Mouse (Mus musculus): ENCODE data around the gene Gpr19. TPM values are rescaled to one million over a fixed set of nuclear protein-coding genes. Genes with fewer than 3 reads are reported as not detected.
A peak's percentile ranks its signal among the peaks of the same experiment; 100 is the strongest.

The Gpr19 gene
- polyA plus RNA-seq, 1 experiment from 2014 or later, result 9.7 TPM

GRCm38 (mm10) chr6:134872236-134872635 lies 26.1 kb downstream of the Gpr19 start:
- WGBS, result 97% methylated on average over 2 of the region's 2 CpGs
- peaks cover 18% of the 10 kb centered on the region for H3K36me3 ChIP-seq

DNA sequence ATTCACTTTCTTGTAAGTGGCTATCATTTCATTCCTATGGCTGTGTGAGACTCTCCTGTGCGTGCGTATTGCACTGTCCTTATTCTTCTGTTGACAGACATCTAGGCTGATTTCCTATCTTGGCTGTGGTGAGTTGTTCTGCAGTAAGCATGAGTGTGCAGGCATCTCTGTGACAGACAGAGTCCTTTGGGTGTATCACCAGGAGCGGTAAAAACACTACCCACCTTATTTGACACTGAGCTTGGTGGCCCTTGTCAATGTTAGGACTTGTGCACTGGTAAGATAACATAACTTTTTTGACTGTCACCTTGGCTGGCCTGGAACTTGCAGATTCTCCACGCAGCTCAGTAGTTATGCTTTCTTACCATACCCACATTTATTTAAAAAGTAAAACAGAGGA lies 27.5 kb downstream of the Gpr19 start:
- Histone ChIP-seq H3K9me3 (replicated peaks) (no peaks in the 10 kb centered on the region), H3K36me3 (peaks cover 18% of the 10 kb centered on the region), H3K27me3 (ENCODE audit: low read depth, poor library complexity, severe bottlenecking) (no peaks in the 10 kb centered on the region), H3K4me3 (no peak overlapping the region), H3K4me1 (no peaks in the 10 kb centered on the region), H3K27ac (no peak overlapping the region)
- WGBS, result 89% methylated on average over 4 of the region's 4 CpGs
- no peak for DNase-seq (ENCODE audit: low spot score)

More at GRCm38 (mm10) chr6:134872236-134872635, 26.1 kb downstream of the Gpr19 start:
- Histone ChIP-seq H3K9me3 (replicated peaks) (no peaks in the 10 kb centered on the region), H3K4me1 (no peaks in the 10 kb centered on the region), H3K27me3 (ENCODE audit: low read depth, poor library complexity, severe bottlenecking) (no peaks in the 10 kb centered on the region), H3K4me3 (no peak overlapping the region), H3K27ac (no peak overlapping the region)
- DNase-seq (ENCODE audit: low spot score), result no peak

DNA sequence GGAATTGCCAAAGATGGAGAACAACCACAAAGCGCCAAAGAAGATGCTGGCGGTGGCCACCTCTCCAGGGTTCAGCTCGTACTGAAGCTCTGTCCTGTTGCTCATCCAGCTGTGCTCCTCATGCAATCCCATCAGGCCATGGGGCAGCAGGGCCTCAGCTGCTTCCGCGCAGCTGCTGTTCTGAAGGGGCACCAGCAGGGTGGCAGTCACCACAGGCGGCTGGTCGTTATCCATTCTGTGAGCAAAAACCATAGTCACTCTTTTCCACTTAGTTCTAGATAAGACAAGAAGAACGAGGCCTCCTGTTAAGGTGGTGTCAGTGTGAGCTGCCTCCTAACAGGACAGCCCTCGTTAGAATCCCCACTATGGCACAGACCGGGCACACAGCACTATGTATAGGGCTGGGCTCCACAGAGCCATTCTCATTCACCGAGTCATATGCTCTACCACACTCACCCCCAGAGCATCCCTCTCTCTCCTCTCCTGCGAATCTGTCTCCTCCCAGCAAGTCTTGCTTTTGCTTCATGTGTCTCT lies 28.1 kb downstream of the Gpr19 start:
- H3K4me3 ChIP-seq, result no peak overlapping the region
- no peaks in the 10 kb centered on the region for H3K27me3 ChIP-seq (ENCODE audit: low read depth, poor library complexity, severe bottlenecking)
- WGBS, result 91% methylated on average over 12 of the region's 12 CpGs
- no peaks in the 10 kb centered on the region for H3K4me1 ChIP-seq
- H3K9me3 ChIP-seq (replicated peaks), result no peaks in the 10 kb centered on the region
- no peak for DNase-seq (ENCODE audit: low spot score)
- peaks cover 18% of the 10 kb centered on the region for H3K36me3 ChIP-seq
- no peak overlapping the region for H3K27ac ChIP-seq

GRCm38 (mm10) chr6:134867325-134867724 lies 31.1 kb downstream of the Gpr19 start:
- no peaks in the 10 kb centered on the region for H3K27me3 ChIP-seq (ENCODE audit: low read depth, poor library complexity, severe bottlenecking)
- H3K36me3 ChIP-seq, result peaks cover 18% of the 10 kb centered on the region
- no peak for DNase-seq (ENCODE audit: low spot score)
- no peak overlapping the region for H3K4me3 ChIP-seq
- WGBS, result 90% methylated on average over 3 of the region's 3 CpGs
- peaks cover 5% of the 10 kb centered on the region for H3K4me1 ChIP-seq
- no peaks in the 10 kb centered on the region for H3K9me3 ChIP-seq (replicated peaks)
- no peak overlapping the region for H3K27ac ChIP-seq

DNA sequence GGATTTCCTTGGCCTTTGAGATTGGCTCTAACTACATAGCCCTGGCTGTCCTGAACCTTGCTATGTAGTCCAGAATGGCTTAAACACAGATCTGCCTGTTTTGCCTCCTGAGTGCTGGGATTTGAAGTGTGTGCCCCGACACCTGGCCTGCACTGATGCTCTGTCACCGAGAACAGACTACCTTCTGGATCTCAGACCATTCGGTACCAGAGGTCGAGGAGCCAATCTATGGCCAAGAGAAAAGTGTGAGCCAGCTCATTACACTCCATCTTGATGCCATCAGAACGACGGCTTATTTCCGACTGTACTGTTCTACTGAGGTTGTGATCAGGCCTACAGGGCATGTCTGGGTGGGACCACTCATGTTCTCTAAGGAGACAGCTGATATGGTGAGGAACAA lies 32.3 kb downstream of the Gpr19 start:
- no peak overlapping the region for H3K4me3 ChIP-seq
- H3K4me1 ChIP-seq, result peaks cover 13% of the 10 kb centered on the region
- 92% methylated on average over 7 of the region's 7 CpGs for WGBS
- no peak for DNase-seq (ENCODE audit: low spot score)
- no peaks in the 10 kb centered on the region for H3K27me3 ChIP-seq (ENCODE audit: low read depth, poor library complexity, severe bottlenecking)
- no peak overlapping the region for H3K27ac ChIP-seq
- H3K9me3 ChIP-seq (replicated peaks), result no peaks in the 10 kb centered on the region
- peaks cover 18% of the 10 kb centered on the region for H3K36me3 ChIP-seq

DNA sequence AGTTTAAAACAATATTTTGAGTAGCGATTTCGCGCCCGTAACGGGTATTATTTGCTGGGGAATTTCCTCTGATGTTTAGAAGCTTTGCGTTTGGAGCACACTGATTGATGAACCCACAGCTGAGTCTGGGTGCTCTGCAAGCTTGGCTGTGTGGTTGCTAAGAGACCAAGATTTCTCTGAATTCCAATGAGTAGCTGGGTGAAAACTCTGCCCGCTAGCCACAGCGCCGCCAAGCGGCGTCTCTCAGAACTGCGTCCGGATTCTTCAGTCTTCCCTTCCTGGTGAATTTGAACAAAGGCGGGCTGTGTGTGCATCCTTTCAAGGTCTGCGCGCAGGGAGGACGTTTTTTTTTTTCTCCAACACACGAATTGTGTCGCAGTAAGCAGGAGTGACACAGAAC lies 35.2 kb downstream of the Gpr19 start:
- no peaks in the 10 kb centered on the region for H3K36me3 ChIP-seq
- peaks cover 26% of the 10 kb centered on the region for H3K4me1 ChIP-seq
- DNase-seq (ENCODE audit: low spot score), result peak; percentile 98
- H3K27ac ChIP-seq, result peak overlapping the region; percentile 62
- H3K4me3 ChIP-seq, result peak overlapping the region; percentile 31
- no peaks in the 10 kb centered on the region for H3K27me3 ChIP-seq (ENCODE audit: low read depth, poor library complexity, severe bottlenecking)
- 2% methylated on average over 19 of the region's 19 CpGs for WGBS
- H3K9me3 ChIP-seq (replicated peaks), result no peaks in the 10 kb centered on the region

DNA sequence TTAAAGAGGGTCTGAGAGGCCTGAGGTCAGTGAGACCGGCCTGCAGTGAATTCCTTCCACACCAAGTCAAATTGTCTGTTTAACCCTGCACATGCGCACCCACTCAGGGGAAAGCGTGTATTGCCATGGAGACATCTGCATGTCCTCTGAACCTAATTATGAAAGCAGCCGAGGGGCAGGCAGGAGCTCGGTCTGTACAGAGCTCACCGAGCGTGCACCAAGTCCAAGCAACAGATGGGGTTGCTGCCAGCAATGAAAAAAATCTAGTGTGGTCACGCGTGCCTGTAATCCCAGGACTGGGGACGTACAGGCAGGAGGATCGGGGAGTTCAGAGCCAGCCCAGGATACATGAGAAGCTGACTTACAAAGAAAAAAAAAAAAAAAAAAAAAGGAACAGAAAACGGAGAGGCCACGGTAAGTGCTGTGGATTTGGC lies 35.7 kb downstream of the Gpr19 start:
- Histone ChIP-seq H3K27me3 (ENCODE audit: low read depth, poor library complexity, severe bottlenecking) (no peaks in the 10 kb centered on the region), H3K36me3 (no peaks in the 10 kb centered on the region), H3K9me3 (replicated peaks) (no peaks in the 10 kb centered on the region), H3K4me3 (peak overlapping the region; percentile 31), H3K27ac (peak overlapping the region; percentile 62), H3K4me1 (peaks cover 26% of the 10 kb centered on the region)
- 41% methylated on average over 13 of the region's 13 CpGs for WGBS
- DNase-seq (ENCODE audit: low spot score), result peak; percentile 56

- Histone ChIP-seq H3K4me3 (no peak overlapping the region), H3K36me3 (no peaks in the 10 kb centered on the region), H3K27me3 (ENCODE audit: low read depth, poor library complexity, severe bottlenecking) (no peaks in the 10 kb centered on the region), H3K27ac (peak overlapping the region; percentile 51; the same call in 1 of the 2 replicates), H3K9me3 (replicated peaks) (no peaks in the 10 kb centered on the region), H3K4me1 (peaks cover 26% of the 10 kb centered on the region)
- DNase-seq (ENCODE audit: low spot score), result no peak
- WGBS, result 86% methylated on average over 12 of the region's 12 CpGs
Measured at GRCm38 (mm10) chr6:134861386-134861785, 37.0 kb downstream of the Gpr19 start.

- 85% methylated on average over 4 of the region's 4 CpGs for WGBS
- Histone ChIP-seq H3K9me3 (replicated peaks) (no peaks in the 10 kb centered on the region), H3K27me3 (ENCODE audit: low read depth, poor library complexity, severe bottlenecking) (no peaks in the 10 kb centered on the region), H3K36me3 (no peaks in the 10 kb centered on the region), H3K4me1 (peaks cover 26% of the 10 kb centered on the region), H3K4me3 (no peak overlapping the region), H3K27ac (peak overlapping the region; percentile 51; the same call in 1 of the 2 replicates)
- DNase-seq (ENCODE audit: low spot score), result no peak
Measured at GRCm38 (mm10) chr6:134860275-134860674, 38.1 kb downstream of the Gpr19 start.

DNA sequence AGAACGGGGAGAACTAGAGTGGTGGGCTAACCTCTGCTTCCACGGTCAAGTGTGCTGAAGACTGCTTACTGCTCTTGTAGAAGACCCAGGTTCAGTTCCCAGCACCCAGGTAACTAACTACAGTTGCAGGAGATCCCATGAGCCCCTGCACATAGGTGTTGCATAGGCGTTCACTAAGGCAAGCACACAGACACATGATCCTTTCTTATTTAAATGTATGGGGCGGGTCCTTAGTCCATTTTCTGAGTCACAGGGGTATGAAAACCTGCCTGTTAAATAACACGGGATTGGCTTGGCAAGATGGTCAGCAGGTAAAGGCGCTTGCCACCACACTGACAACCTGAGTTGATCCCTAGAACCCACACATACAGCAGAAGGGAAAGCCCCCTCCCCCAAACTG lies 39.4 kb downstream of the Gpr19 start:
- 92% methylated on average over 6 of the region's 6 CpGs for WGBS
- no peaks in the 10 kb centered on the region for H3K9me3 ChIP-seq (replicated peaks)
- no peak for DNase-seq (ENCODE audit: low spot score)
- no peak overlapping the region for H3K4me3 ChIP-seq
- H3K27ac ChIP-seq, result no peak overlapping the region
- H3K27me3 ChIP-seq (ENCODE audit: low read depth, poor library complexity, severe bottlenecking), result no peaks in the 10 kb centered on the region
- peaks cover 26% of the 10 kb centered on the region for H3K4me1 ChIP-seq
- no peaks in the 10 kb centered on the region for H3K36me3 ChIP-seq

- H3K27ac ChIP-seq, result no peak overlapping the region
- H3K4me1 ChIP-seq, result peaks cover 11% of the 10 kb centered on the region
- DNase-seq (ENCODE audit: low spot score), result no peak
- H3K4me3 ChIP-seq, result no peak overlapping the region
- no peaks in the 10 kb centered on the region for H3K9me3 ChIP-seq (replicated peaks)
- H3K27me3 ChIP-seq (ENCODE audit: low read depth, poor library complexity, severe bottlenecking), result no peaks in the 10 kb centered on the region
- no peaks in the 10 kb centered on the region for H3K36me3 ChIP-seq
- WGBS, result 91% methylated on average over 16 of the region's 16 CpGs
Measured at GRCm38 (mm10) chr6:134855926-134856325, 42.5 kb downstream of the Gpr19 start.

GRCm38 (mm10) chr6:134854782-134855181 lies 43.6 kb downstream of the Gpr19 start:
- Histone ChIP-seq H3K4me3 (no peak overlapping the region), H3K36me3 (no peaks in the 10 kb centered on the region), H3K27me3 (ENCODE audit: low read depth, poor library complexity, severe bottlenecking) (no peaks in the 10 kb centered on the region), H3K27ac (no peak overlapping the region), H3K9me3 (replicated peaks) (no peaks in the 10 kb centered on the region), H3K4me1 (no peaks in the 10 kb centered on the region)
- DNase-seq (ENCODE audit: low spot score), result no peak
- 85% methylated on average over 5 of the region's 5 CpGs for WGBS

- H3K4me1 ChIP-seq, result no peaks in the 10 kb centered on the region
- 83% methylated on average over 3 of the region's 3 CpGs for WGBS
- H3K4me3 ChIP-seq, result no peak overlapping the region
- no peaks in the 10 kb centered on the region for H3K9me3 ChIP-seq (replicated peaks)
- no peak overlapping the region for H3K27ac ChIP-seq
- H3K36me3 ChIP-seq, result no peaks in the 10 kb centered on the region
- DNase-seq (ENCODE audit: low spot score), result no peak
- H3K27me3 ChIP-seq (ENCODE audit: low read depth, poor library complexity, severe bottlenecking), result no peaks in the 10 kb centered on the region
Measured at GRCm38 (mm10) chr6:134849985-134850384, 48.4 kb downstream of the Gpr19 start.

DNA sequence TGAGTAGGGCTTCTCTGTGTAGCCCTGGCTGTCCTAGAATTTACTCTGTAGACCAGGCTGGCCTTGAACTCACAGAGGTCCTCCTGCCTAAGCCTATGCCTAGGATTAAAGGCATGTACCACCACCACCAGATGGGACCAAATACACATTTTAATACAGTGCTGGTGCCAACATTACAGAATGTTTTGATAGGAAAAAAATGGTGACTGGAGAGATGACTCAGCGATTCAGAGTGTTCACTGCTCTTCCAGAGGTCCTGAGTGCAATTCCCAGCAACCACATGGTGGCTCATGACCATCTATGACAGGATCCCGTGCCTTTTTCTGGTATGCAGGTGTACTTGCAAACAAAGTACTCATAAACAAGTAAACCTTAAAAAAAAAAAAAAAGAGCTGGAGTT lies 48.9 kb downstream of the Gpr19 start:
- Histone ChIP-seq H3K4me3 (no peak overlapping the region), H3K36me3 (no peaks in the 10 kb centered on the region), H3K27ac (no peak overlapping the region), H3K4me1 (no peaks in the 10 kb centered on the region), H3K27me3 (ENCODE audit: low read depth, poor library complexity, severe bottlenecking) (no peaks in the 10 kb centered on the region), H3K9me3 (replicated peaks) (no peaks in the 10 kb centered on the region)
- DNase-seq (ENCODE audit: low spot score), result no peak
- 88% methylated on average over 2 of the region's 2 CpGs for WGBS
